Mouse (Mus musculus) c-Kit-positive CD71-positive TER-119-positive erythroid progenitor cells, embryonic 14.5 days (primary cell): ENCODE results near the gene Fam205c.
"Not testable (repeated sequence)": the region's sequence is repeated elsewhere in the genome, so short reads cannot be mapped to it uniquely, and the experiment has no call there.

Experiments used
- DNase-seq: peaks from one replicate; pipeline ENCODE4 v3.0.0-alpha.2; 2013; ENCODE audit warnings: low spot score

Fam205c gene

GRCm38 (mm10) chr4:42876586-42877291 lies 2.7 kb upstream of the Fam205c start:
- peak; percentile 47 for DNase-seq

- no peak for DNase-seq
Observed at GRCm38 (mm10) chr4:42872746-42873435, 1.1 kb downstream of the Fam205c start.

GRCm38 (mm10) chr4:42872151-42872550 lies 1.9 kb downstream of the Fam205c start:
- DNase-seq: no peak

- DNase-seq: no peak
Observed at GRCm38 (mm10) chr4:42870748-42871147, 3.3 kb downstream of the Fam205c start.

GRCm38 (mm10) chr4:42868193-42868592 lies 5.8 kb downstream of the Fam205c start:
- no peak for DNase-seq

GRCm38 (mm10) chr4:42867390-42867789 lies 6.6 kb downstream of the Fam205c start:
- no peak for DNase-seq

- not testable (repeated sequence) for DNase-seq
Observed at GRCm38 (mm10) chr4:42863487-42863886, 10.5 kb downstream of the Fam205c start.

GRCm38 (mm10) chr4:42860483-42860882 lies 13.6 kb downstream of the Fam205c start:
- DNase-seq: not testable (repeated sequence)

- not testable (repeated sequence) for DNase-seq
Observed at GRCm38 (mm10) chr4:42856671-42857070, 17.4 kb downstream of the Fam205c start, which contains the start of gene Gm12394. Gene Gm12394, minus strand, starts transcription at chr4:42856771.

- not testable (repeated sequence) for DNase-seq
Observed at GRCm38 (mm10) chr4:42853788-42854187, 20.2 kb downstream of the Fam205c start, which contains the start of gene Fam205a1. Gene Fam205a1, minus strand, starts transcription at chr4:42853888.
